Mouse (Mus musculus): ENCODE measurements around the gene Eno1. TPM values are rescaled to one million over a fixed set of nuclear protein-coding genes. Genes with fewer than 3 reads are reported as not detected.

Gene Eno1
- polyA plus RNA-seq, 1 experiment from 2014 or later = 1,672 TPM

DNA sequence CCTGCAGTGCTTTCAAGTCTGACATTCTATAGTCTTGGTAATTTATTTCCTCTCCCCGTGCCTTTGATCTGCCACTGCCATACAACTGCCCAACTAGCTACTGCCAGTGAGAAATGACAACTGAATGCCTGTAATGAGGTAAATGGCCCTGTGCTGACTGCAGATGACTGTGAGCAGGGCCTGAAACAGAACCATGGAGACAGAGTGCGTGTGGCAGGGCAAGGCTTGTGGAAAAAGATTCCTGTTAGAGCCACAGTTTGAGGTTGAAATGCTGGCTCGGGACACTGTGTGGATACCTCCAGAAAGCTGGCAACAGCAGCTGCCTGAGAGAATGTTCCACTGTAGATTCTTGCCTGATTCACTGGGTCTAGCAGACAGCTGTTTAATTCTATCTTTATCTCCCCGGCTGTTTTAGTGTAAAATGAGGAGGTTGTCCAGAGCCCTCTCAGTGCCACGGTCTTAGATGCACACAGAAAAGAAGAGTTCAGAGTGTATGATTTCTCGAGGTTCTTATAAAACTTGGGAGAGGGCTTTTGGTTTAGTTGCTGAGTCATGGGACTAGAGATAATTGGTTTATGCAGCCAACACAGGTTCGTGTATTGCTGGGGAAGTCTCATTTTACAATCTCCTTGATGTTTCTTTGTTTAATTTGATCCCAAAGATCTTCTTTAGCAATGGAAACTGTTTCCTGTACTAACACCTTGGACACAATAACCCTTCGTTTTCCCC, 1.8 kb upstream of the Eno1 start:
- Histone ChIP-seq H3K4me1 (ENCODE audit: control insufficient read depth, insufficient read depth, low read length) (peaks cover 42% of the 10 kb centered on the region), H3K27ac (ENCODE audit: low read length) (peak overlapping the region; percentile 79), H3K36me3 (ENCODE audit: control insufficient read depth, insufficient read depth) (peaks cover 4% of the 10 kb centered on the region; the same call in 1 of the 2 replicates)

DNA sequence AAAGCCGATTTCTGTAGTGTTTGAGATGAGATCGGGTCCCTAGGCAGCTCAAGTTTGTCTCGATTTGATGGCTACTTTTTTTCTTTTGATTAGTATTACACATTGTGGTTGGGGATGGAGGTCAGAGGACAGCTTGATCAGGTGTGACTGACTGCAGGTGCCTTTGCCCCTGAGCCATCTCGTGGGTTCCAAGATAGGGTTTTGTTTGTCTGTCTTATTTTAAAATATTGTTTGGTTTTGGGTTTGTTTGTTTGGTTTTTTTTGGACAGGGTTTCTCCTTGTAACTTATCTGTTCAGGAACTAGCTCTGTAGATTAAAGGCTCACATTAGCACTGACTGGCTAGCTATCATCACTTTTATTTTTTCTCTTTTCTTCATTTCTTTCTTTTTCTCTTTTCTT, 936 bp upstream of the Eno1 start:
- Histone ChIP-seq H3K27me3 (ENCODE audit: control insufficient read depth, insufficient read depth, low read length) (no peaks in the 10 kb centered on the region), H3K9me3 (replicated peaks; ENCODE audit: control insufficient read depth, low read length) (no peaks in the 10 kb centered on the region), H3K27ac (ENCODE audit: low read length) (peak overlapping the region; percentile 79), H3K4me1 (ENCODE audit: control insufficient read depth, insufficient read depth, low read length) (peaks cover 44% of the 10 kb centered on the region), H3K36me3 (ENCODE audit: control insufficient read depth, insufficient read depth) (peaks cover 12% of the 10 kb centered on the region), H3K4me2 (ENCODE audit: low read depth, low read length) (no peak overlapping the region), H3K9ac (ENCODE audit: low read length) (no peak overlapping the region), H3K4me3 (ENCODE audit: low read length) (no peak overlapping the region)
- ATAC-seq (replicated peaks; ENCODE audit: extremely low read depth, insufficient read depth, low FRiP score) = no peak
- WGBS = 84% methylated on average over 4 of the region's 4 CpGs

More for the DNA sequence above, 1.8 kb upstream of the Eno1 start:
- H3K4me3 ChIP-seq (ENCODE audit: low read length) = no peak overlapping the region
- H3K9ac ChIP-seq (ENCODE audit: low read length) = no peak overlapping the region
- 45% methylated on average over 8 of the region's 8 CpGs for WGBS
- no peak overlapping the region for H3K4me2 ChIP-seq (ENCODE audit: low read depth, low read length)
- no peaks in the 10 kb centered on the region for H3K27me3 ChIP-seq (ENCODE audit: control insufficient read depth, insufficient read depth, low read length)
- no peaks in the 10 kb centered on the region for H3K9me3 ChIP-seq (replicated peaks; ENCODE audit: control insufficient read depth, low read length)
- no peak for ATAC-seq (replicated peaks; ENCODE audit: extremely low read depth, insufficient read depth, low FRiP score)

DNA sequence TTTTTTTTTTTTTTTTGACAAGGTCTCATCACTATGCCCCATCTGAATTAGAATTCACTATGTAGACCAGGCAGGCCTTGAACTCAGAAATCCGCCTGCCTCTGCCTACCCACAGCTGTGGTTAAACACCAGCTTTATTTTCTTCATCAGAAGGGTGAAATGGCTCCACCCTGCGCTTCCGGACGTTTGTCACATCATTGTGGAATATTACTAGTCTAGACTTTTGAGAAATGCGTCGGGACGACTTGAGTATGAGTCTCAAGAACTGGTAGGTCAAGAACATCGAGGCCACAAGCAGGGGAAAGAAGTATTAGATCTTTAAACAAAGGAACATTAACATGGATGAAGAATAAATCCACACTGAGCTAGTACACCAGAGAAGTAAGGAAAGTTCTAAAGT, 490 bp upstream of the Eno1 start:
- H3K4me3 ChIP-seq (ENCODE audit: low read length) = peak overlapping the region; percentile 82
- peaks cover 17% of the 10 kb centered on the region for H3K36me3 ChIP-seq (ENCODE audit: control insufficient read depth, insufficient read depth)
- no peak for ATAC-seq (replicated peaks; ENCODE audit: extremely low read depth, insufficient read depth, low FRiP score)
- H3K4me1 ChIP-seq (ENCODE audit: control insufficient read depth, insufficient read depth, low read length) = peaks cover 44% of the 10 kb centered on the region
- WGBS = 79% methylated on average over 8 of the region's 8 CpGs
- peak overlapping the region; percentile 60 for H3K4me2 ChIP-seq (ENCODE audit: low read depth, low read length)
- H3K27me3 ChIP-seq (ENCODE audit: control insufficient read depth, insufficient read depth, low read length) = no peaks in the 10 kb centered on the region
- H3K9me3 ChIP-seq (replicated peaks; ENCODE audit: control insufficient read depth, low read length) = no peaks in the 10 kb centered on the region
- peak overlapping the region; percentile 99 for H3K27ac ChIP-seq (ENCODE audit: low read length)
- peak overlapping the region; percentile 87 for H3K9ac ChIP-seq (ENCODE audit: low read length)

DNA sequence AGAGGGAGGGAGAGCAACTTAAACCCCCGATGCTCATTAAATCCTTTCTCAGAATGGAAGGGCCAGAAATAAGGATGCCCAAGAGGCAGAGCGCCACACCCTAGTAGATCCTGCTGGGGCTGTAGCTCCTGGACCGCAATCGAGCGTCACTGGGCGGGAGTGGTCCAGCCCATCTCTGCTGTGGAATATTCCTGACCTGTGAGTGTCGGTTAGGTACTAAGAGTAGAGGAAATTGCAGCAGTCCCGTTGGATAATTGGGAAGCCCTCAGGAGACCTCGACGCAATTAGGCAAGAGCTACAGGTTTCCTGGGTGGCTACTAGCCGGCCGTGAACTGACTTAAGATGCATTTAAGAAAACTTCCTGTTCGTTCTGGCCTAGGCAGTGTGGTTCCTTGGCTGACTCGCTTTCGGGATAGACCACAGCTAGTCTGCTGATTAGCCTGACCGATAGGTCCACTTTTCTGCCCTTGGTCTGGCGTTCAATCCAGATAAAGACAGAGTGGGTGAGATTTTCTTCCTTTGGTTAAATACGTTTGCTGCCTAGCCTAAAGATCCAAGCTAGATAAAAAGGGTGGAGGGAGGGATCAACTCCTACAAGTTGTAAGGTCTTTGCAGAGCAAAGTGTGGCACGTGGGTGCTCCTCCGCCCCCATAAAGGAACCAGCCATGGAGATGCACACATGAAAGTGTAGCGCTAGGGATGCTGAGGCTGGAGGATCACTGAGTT, 1.3 kb downstream of the Eno1 start:
- peak overlapping the region; percentile 76 for H3K4me2 ChIP-seq (ENCODE audit: low read depth, low read length)
- H3K9ac ChIP-seq (ENCODE audit: low read length) = peak overlapping the region; percentile 87
- WGBS = under 1% methylated on average over 21 of the region's 21 CpGs
- H3K27ac ChIP-seq (ENCODE audit: low read length) = peak overlapping the region; percentile 90
- H3K9me3 ChIP-seq (replicated peaks; ENCODE audit: control insufficient read depth, low read length) = no peaks in the 10 kb centered on the region
- ATAC-seq (replicated peaks; ENCODE audit: extremely low read depth, insufficient read depth, low FRiP score) = no peak
- H3K4me3 ChIP-seq (ENCODE audit: low read length) = peak overlapping the region; percentile 82
- peaks cover 55% of the 10 kb centered on the region for H3K4me1 ChIP-seq (ENCODE audit: control insufficient read depth, insufficient read depth, low read length)
- peaks cover 34% of the 10 kb centered on the region for H3K36me3 ChIP-seq (ENCODE audit: control insufficient read depth, insufficient read depth)
- H3K27me3 ChIP-seq (ENCODE audit: control insufficient read depth, insufficient read depth, low read length) = no peaks in the 10 kb centered on the region

DNA sequence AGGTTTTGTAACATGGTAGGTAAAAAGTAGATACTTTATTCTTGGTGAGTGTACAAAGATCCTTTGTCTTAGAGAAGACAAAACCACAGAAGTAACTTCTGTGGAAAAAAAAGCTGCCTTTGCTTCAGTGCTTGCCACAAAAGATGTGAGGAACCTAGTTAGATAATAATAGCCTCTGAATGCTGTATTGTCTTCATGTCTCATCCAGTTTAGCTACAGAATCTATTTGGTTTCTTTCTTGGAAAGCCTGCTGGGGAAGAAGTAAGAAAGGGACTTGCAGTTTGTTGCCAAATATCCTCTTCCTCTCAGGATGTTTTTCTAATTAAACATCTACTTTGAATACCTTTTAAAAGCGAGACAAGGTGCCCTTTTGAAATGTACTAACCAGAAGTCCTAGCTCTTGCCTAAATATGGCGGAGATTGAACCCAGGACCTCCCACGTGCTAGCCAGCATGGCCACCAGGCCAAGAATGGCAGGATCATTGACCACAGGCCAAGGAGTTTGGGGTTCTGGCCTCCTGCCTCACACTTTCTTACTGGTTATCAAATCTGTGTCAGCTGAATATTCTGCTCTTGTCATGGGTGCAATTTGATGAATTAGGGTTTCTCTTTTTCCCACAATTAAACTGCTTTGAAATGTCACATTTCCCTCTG, 2.0 kb downstream of the Eno1 start:
- Histone ChIP-seq H3K36me3 (ENCODE audit: control insufficient read depth, insufficient read depth) (peaks cover 42% of the 10 kb centered on the region), H3K9me3 (replicated peaks; ENCODE audit: control insufficient read depth, low read length) (no peaks in the 10 kb centered on the region), H3K27me3 (ENCODE audit: control insufficient read depth, insufficient read depth, low read length) (no peaks in the 10 kb centered on the region), H3K9ac (ENCODE audit: low read length) (peak overlapping the region; percentile 87), H3K4me2 (ENCODE audit: low read depth, low read length) (peak overlapping the region; percentile 76), H3K4me1 (ENCODE audit: control insufficient read depth, insufficient read depth, low read length) (peaks cover 62% of the 10 kb centered on the region), H3K4me3 (ENCODE audit: low read length) (peak overlapping the region; percentile 82), H3K27ac (ENCODE audit: low read length) (peak overlapping the region; percentile 90)
- 11% methylated on average over 3 of the region's 3 CpGs for WGBS
- ATAC-seq (replicated peaks; ENCODE audit: extremely low read depth, insufficient read depth, low FRiP score) = no peak

DNA sequence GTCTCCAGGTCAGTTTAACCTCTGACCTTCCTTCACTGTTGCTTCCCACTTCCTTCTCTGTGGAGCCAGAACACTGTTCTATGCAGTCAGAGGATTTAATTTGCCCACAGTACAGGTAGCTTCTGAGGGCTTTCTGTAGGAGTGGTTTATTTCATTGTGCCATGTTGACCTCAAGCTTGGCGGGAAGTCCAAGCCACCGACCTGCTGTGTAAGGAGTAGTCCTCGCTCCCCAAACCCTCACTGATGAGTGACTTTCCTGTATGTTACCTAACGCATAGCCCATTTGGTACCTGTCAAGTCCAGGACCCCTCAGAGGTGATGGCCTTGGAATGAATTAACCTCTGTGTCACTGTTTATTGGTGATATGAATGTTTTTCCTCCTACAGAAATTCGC, 2.6 kb downstream of the Eno1 start:
- peak overlapping the region; percentile 87 for H3K9ac ChIP-seq (ENCODE audit: low read length)
- H3K4me1 ChIP-seq (ENCODE audit: control insufficient read depth, insufficient read depth, low read length) = peaks cover 62% of the 10 kb centered on the region
- peak overlapping the region; percentile 82 for H3K4me3 ChIP-seq (ENCODE audit: low read length)
- H3K27ac ChIP-seq (ENCODE audit: low read length) = peak overlapping the region; percentile 90
- H3K9me3 ChIP-seq (replicated peaks; ENCODE audit: control insufficient read depth, low read length) = no peaks in the 10 kb centered on the region
- ATAC-seq (replicated peaks; ENCODE audit: extremely low read depth, insufficient read depth, low FRiP score) = no peak
- H3K27me3 ChIP-seq (ENCODE audit: control insufficient read depth, insufficient read depth, low read length) = no peaks in the 10 kb centered on the region
- H3K36me3 ChIP-seq (ENCODE audit: control insufficient read depth, insufficient read depth) = peaks cover 46% of the 10 kb centered on the region
- WGBS = 25% methylated on average over 5 of the region's 5 CpGs
- H3K4me2 ChIP-seq (ENCODE audit: low read depth, low read length) = peak overlapping the region; percentile 76

DNA sequence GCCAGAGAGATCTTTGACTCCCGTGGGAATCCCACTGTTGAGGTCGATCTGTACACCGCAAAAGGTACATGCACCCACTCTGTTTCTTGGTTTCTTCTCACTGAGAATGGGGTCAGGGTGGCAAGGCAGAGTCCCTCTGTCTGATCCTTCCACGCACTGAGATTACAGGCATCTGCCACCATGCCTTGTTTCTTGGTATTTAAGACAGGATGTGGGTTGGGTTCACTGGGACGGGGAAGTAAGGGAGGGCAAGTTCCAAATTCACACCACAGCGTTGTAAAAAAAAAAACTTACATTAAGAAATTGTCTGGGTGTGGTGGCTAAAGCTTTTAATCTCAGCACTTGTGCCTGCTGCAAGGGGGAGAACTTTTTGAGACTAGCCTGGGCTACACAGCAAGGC, 3.0 kb downstream of the Eno1 start:
- H3K9ac ChIP-seq (ENCODE audit: low read length) = peak overlapping the region; percentile 87
- peak overlapping the region; percentile 76 for H3K4me2 ChIP-seq (ENCODE audit: low read depth, low read length)
- H3K4me3 ChIP-seq (ENCODE audit: low read length) = peak overlapping the region; percentile 82
- ATAC-seq (replicated peaks; ENCODE audit: extremely low read depth, insufficient read depth, low FRiP score) = no peak
- H3K4me1 ChIP-seq (ENCODE audit: control insufficient read depth, insufficient read depth, low read length) = peaks cover 61% of the 10 kb centered on the region
- H3K9me3 ChIP-seq (replicated peaks; ENCODE audit: control insufficient read depth, low read length) = no peaks in the 10 kb centered on the region
- H3K36me3 ChIP-seq (ENCODE audit: control insufficient read depth, insufficient read depth) = peaks cover 50% of the 10 kb centered on the region
- H3K27ac ChIP-seq (ENCODE audit: low read length) = peak overlapping the region; percentile 90
- WGBS = 23% methylated on average over 6 of the region's 6 CpGs
- no peaks in the 10 kb centered on the region for H3K27me3 ChIP-seq (ENCODE audit: control insufficient read depth, insufficient read depth, low read length)

DNA sequence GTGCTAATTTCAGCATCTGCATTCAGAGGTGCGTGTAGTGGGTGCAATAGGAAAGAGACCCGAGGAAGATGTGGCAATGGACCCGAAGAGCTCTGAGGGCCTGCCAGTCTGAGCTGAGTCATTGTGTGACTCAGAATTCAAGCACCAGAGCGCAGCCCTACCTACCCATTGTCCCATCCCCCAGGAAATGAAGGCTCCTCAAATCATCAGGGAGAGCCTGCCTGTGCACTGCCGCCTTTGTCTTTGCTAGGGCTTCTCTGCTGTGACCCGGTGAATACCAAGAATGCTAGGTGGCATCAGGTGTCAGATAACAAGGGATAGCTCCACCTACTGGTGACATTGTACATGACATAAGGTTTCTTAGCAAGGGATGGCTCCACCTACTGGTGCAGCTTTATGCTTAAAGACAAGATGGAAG, 3.4 kb downstream of the Eno1 start:
- Histone ChIP-seq H3K4me2 (ENCODE audit: low read depth, low read length) (peak overlapping the region; percentile 76), H3K9me3 (replicated peaks; ENCODE audit: control insufficient read depth, low read length) (no peaks in the 10 kb centered on the region), H3K36me3 (ENCODE audit: control insufficient read depth, insufficient read depth) (peaks cover 54% of the 10 kb centered on the region), H3K27me3 (ENCODE audit: control insufficient read depth, insufficient read depth, low read length) (no peaks in the 10 kb centered on the region), H3K27ac (ENCODE audit: low read length) (peak overlapping the region; percentile 90), H3K9ac (ENCODE audit: low read length) (peak overlapping the region; percentile 87), H3K4me3 (ENCODE audit: low read length) (peak overlapping the region; percentile 82), H3K4me1 (ENCODE audit: control insufficient read depth, insufficient read depth, low read length) (peaks cover 56% of the 10 kb centered on the region)
- WGBS = 9% methylated on average over 6 of the region's 6 CpGs
- 0 out of 2 replicates have a peak, but pooled peaks have one; percentile 4 for ATAC-seq (replicated peaks; ENCODE audit: extremely low read depth, insufficient read depth, low FRiP score)
